Mouse (Mus musculus) heart, postnatal 10 days (tissue): Measurements from ENCODE around the gene Kif20b. TPM values are rescaled to one million over a fixed set of nuclear protein-coding genes. Genes with fewer than 3 reads are reported as not detected.

Source experiments
- DNase-seq, 2 experiments: peaks; one replicate each; pipeline ENCODE4 v3.0.0; 2021
- intact Hi-C: fragments of 180-260 bp; cut with DNase I; formaldehyde crosslinking; loops from one replicate; pipeline ENCODE4 v1.15.1; 2025
- microRNA-seq, 2 experiments: library from miRNA; unstranded; fragments of <30 nt; microRNA quantifications; one replicate each; pipeline ENCODE4 v1.2.0; 2022
- total RNA-seq, 2 experiments: library from RNA; stranded (reverse); gene quantifications; 2 replicates each; pipeline ENCODE4 v1.2.3; 2021

Gene Kif20b
- total RNA-seq, 2 experiments from 2014 or later, result 8.2 to 9.9 TPM

GRCm38 (mm10) chr19:34912366-34912765 lies 9.8 kb upstream of the Kif20b start:
- intact Hi-C loops, result no loop called here
- no peak for DNase-seq

- DNase-seq, result no peak
- intact Hi-C loops, result loop anchor here (2.0 kb wide), 2 partner anchors 41 to 93 kb away; partner anchors contain the start of gene Pank1
These were observed 2.1 kb upstream of the Kif20b start for GRCm38 (mm10) chr19:34920066-34920465.

- intact Hi-C loops, result loop anchor here (2.0 kb wide), 2 partner anchors 42 to 94 kb away; partner anchors contain the start of gene Pank1
- no peak for DNase-seq
These were observed 1.6 kb upstream of the Kif20b start for GRCm38 (mm10) chr19:34920531-34920930.

GRCm38 (mm10) chr19:34921253-34921651 lies 909 bp upstream of the Kif20b start:
- peak in 1 of 2 experiments; percentile 11 for DNase-seq
- intact Hi-C loops, result loop anchor here (2.0 kb wide), 2 partner anchors 42 to 94 kb away; partner anchors contain the start of gene Pank1

- DNase-seq, result no peak
- intact Hi-C loops, result no loop called here
These were observed 422 bp downstream of the Kif20b start for GRCm38 (mm10) chr19:34922603-34922963.

GRCm38 (mm10) chr19:34947206-34947605 lies 25.0 kb downstream of the Kif20b start:
- intact Hi-C loops, result no loop called here
- no peak for DNase-seq

GRCm38 (mm10) chr19:34953842-34954541 lies 31.8 kb downstream of the Kif20b start:
- DNase-seq, result peak; percentile 30 to 34
- intact Hi-C loops, result no loop called here

- DNase-seq, result peak; percentile 2 to 9
- intact Hi-C loops, result no loop called here
These were observed 37.2 kb downstream of the Kif20b start for GRCm38 (mm10) chr19:34959369-34959768.

- intact Hi-C loops, result no loop called here
- DNase-seq, result no peak
These were observed 62.6 kb downstream of the Kif20b start for GRCm38 (mm10) chr19:34984742-34985141.

GRCm38 (mm10) chr19:34990443-34990842 lies 68.3 kb downstream of the Kif20b start:
- intact Hi-C loops, result loop anchor here (5.0 kb wide), 1 partner anchor 137 kb away; no protein-coding TSS in a partner anchor

GRCm38 (mm10) chr19:34992969-34993527 lies 70.9 kb downstream of the Kif20b start:
- DNase-seq, result peak; percentile 38 to 62
- intact Hi-C loops, result loop anchor here (2.0 to 5.0 kb wide), 3 partner anchors 134 to 1090 kb away; partner anchors contain the start of gene Rpp30

More at GRCm38 (mm10) chr19:34990443-34990842, 68.3 kb downstream of the Kif20b start:
- DNase-seq, result no peak

GRCm38 (mm10) chr19:35015058-35015457 lies 92.9 kb downstream of the Kif20b start:
- intact Hi-C loops, result no loop called here
- no peak for DNase-seq

GRCm38 (mm10) chr19:35017474-35018208 lies 95.5 kb downstream of the Kif20b start:
- intact Hi-C loops, result no loop called here
- no peak for DNase-seq

- DNase-seq, result no peak
- intact Hi-C loops, result no loop called here
These were observed 96.0 kb downstream of the Kif20b start for GRCm38 (mm10) chr19:35018209-35018581.

Small RNAs within 50 kb of the gene (microRNA-seq; reads per million reads assigned to microRNA genes)
- 0.35 to 0.47 reads per million in 2 experiments for gene Mir1950

Other genes starting within 250 kb of the Kif20b start
- gene Slc16a12, start 175.1 kb upstream of the Kif20b start, total RNA-seq, result 1 to 10 TPM; 4.7 to 5.8 TPM
- gene Pank1, start 42.9 kb upstream of the Kif20b start, total RNA-seq, result 10 to 100 TPM; 30.3 to 41.0 TPM